Mouse (Mus musculus) lung, embryonic 14.5 days (tissue): ENCODE results near the gene Tnfaip8l1. TPM values are rescaled to one million over a fixed set of nuclear protein-coding genes. Genes with fewer than 3 reads are reported as not detected.
A peak's percentile ranks its signal among the peaks of the same experiment; 100 is the strongest.

ENCODE experiments used
- ATAC-seq: fragments of 200-750 bp; cut with Nextera tagmentation; 2 replicates; pipeline ENCODE4 v1.8.0; 2017; ENCODE audit warnings: mild to moderate bottlenecking, moderate TSS enrichment, moderate library complexity; ENCODE audit not compliant: insufficient read depth
- DNase-seq: peaks from one replicate; pipeline ENCODE4 v3.0.0-alpha.2; 2015
- H3K27ac ChIP-seq: fragments of 300-500 bp; sonication (generic); 2 replicates; pipeline ENCODE4 v1.5.1; 2014; ENCODE audit warnings: low read depth, mild to moderate bottlenecking, moderate library complexity
- H3K27me3 ChIP-seq: fragments of 300-500 bp; sonication (generic); 2 replicates; pipeline ENCODE4 v1.6.1; 2014; ENCODE audit warnings: low read length, control low read depth; ENCODE audit not compliant: insufficient read depth
- H3K36me3 ChIP-seq: fragments of 300-500 bp; sonication (generic); 2 replicates; pipeline ENCODE4 v1.6.1; 2014; ENCODE audit warnings: control low read depth; ENCODE audit not compliant: insufficient read depth
- H3K4me1 ChIP-seq: fragments of 300-500 bp; sonication (generic); 2 replicates; pipeline ENCODE4 v1.6.1; 2014; ENCODE audit warnings: antibody characterized with exemption, control low read depth; ENCODE audit not compliant: insufficient read depth
- H3K4me2 ChIP-seq: fragments of 300-500 bp; sonication (generic); 2 replicates; pipeline ENCODE4 v1.6.1; 2014; ENCODE audit warnings: mild to moderate bottlenecking
- H3K4me3 ChIP-seq: fragments of 300-500 bp; sonication (generic); 2 replicates; pipeline ENCODE4 v1.5.1; 2014; ENCODE audit warnings: low read depth, low read length
- H3K9ac ChIP-seq: fragments of 300-500 bp; sonication (generic); 2 replicates; pipeline ENCODE4 v1.6.1; 2014
- H3K9me3 ChIP-seq: fragments of 300-500 bp; sonication (generic); 2 replicates; pipeline ENCODE4 v1.6.1; 2016; ENCODE audit warnings: low read depth, low read length, control low read depth
- CTCF ChIP-seq: IDR thresholded peaks from 2 replicates; pipeline ENCODE4 v1.5.1; 2016; ENCODE audit warnings: antibody characterized with exemption, low read depth
- WGBS: fragments of 180-500 bp; shearing (Covaris S2); extraction: QIAGEN DNeasy Blood & Tissue Kit; methylation state at CpG from one replicate; pipeline ENCODE4 v1.1.7; 2014; 5-methylcytosine and 5-hydroxymethylcytosine counted together
- polyA plus RNA-seq: library from polyadenylated mRNA; unstranded; fragments of >200 nt; fragmentation: Nextera tagmentation; extraction: Ambion mirVana; gene quantifications from 2 replicates; pipeline ENCODE4 v1.2.1, GENCODE M21; 2014

The Tnfaip8l1 gene
- polyA plus RNA-seq, 1 experiment from 2014 or later, result 14.5 TPM

DNA sequence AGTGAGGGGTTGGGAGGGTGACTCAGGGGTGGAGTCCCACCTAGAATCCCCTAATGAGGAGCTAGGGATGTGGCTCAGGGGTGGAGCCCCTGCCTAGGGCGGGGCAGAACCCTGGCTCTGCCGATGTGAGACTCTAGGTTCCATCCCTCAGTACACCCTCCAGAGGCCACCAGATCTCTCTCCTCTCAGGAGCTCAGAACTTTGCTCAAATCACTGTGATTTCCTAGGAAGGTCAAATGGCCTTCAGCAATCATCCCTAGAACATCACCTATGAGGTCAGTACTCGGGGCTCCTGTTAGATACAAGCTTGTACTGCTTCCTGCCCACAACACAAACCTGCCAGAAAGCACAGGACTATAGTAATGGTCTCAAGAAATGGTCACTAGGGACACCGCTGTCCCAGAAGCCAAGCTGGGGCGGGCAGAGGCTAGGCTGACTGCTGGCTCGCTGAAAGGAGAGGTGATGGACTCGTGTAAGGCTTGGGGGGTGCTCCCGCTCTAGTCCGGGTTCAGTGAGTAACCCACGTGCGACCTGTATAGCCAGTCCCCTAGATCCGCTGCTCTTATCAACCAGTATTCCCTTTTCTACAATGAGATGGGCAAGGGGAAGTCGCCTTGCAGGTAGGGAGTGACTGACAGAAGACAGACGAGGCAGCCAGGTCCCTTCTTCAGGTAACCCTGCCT lies 20.8 kb downstream of the Tnfaip8l1 start:
- peaks cover 55% of the 10 kb centered on the region for H3K36me3 ChIP-seq
- DNase-seq, result peak; percentile 10

DNA sequence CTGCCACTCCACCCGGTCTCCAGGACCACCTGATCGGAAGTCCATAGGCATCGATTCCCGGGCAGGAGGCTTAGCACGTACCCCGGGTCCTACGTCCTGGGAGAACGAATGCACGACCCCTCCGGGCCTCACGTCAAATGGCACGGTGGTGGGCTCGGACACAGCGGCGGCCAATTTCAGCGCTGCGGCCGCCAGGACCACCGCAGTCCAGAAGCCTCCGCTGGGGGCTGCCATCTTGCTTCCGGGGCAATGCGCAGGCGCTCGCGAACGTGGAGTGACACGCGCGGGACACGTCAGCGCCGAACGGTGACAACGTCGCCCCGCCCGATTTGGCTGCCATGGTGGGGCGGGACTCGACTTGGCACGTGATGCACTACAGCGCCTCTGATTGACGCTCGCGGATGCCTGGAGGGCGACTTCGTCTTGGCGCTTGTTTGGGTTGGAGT lies 21.4 kb downstream of the Tnfaip8l1 start, which contains the start of gene Mydgf:
TSS of gene Mydgf (minus strand) at position 263 of the 446 bp plus-strand sequence.
- TF ChIP-seq CTCF, result peak; percentile 14; the same call in 1 of the 2 replicates
- Histone ChIP-seq H3K9me3 (no peaks in the 10 kb centered on the region), H3K4me3 (peak within 1 kb of the TSS; percentile 91), H3K36me3 (peaks cover 59% of the 10 kb centered on the region), H3K4me1 (peaks cover 5% of the 10 kb centered on the region; the same call in 1 of the 2 replicates), H3K4me2 (peak within 1 kb of the TSS; percentile 94), H3K9ac (peak within 1 kb of the TSS; percentile 78), H3K27ac (peak within 1 kb of the TSS; percentile 51), H3K27me3 (no peaks in the 10 kb centered on the region)
- DNase-seq (peak; percentile 99), ATAC-seq (peak; percentile 92)
- under 1% methylated on average over 47 of the region's 47 CpGs for WGBS

More for the DNA sequence above, 20.8 kb downstream of the Tnfaip8l1 start:
- peak overlapping the region; percentile 51 for H3K27ac ChIP-seq
- H3K9ac ChIP-seq, result peak overlapping the region; percentile 78
- WGBS, result under 1% methylated on average over 14 of the region's 14 CpGs
- ATAC-seq, result peak; percentile 18
- TF ChIP-seq CTCF, result no peak
- H3K27me3 ChIP-seq, result no peaks in the 10 kb centered on the region
- peak overlapping the region; percentile 91 for H3K4me3 ChIP-seq
- no peaks in the 10 kb centered on the region for H3K9me3 ChIP-seq
- H3K4me1 ChIP-seq, result peaks cover 5% of the 10 kb centered on the region; the same call in 1 of the 2 replicates
- H3K4me2 ChIP-seq, result peak overlapping the region; percentile 94

DNA sequence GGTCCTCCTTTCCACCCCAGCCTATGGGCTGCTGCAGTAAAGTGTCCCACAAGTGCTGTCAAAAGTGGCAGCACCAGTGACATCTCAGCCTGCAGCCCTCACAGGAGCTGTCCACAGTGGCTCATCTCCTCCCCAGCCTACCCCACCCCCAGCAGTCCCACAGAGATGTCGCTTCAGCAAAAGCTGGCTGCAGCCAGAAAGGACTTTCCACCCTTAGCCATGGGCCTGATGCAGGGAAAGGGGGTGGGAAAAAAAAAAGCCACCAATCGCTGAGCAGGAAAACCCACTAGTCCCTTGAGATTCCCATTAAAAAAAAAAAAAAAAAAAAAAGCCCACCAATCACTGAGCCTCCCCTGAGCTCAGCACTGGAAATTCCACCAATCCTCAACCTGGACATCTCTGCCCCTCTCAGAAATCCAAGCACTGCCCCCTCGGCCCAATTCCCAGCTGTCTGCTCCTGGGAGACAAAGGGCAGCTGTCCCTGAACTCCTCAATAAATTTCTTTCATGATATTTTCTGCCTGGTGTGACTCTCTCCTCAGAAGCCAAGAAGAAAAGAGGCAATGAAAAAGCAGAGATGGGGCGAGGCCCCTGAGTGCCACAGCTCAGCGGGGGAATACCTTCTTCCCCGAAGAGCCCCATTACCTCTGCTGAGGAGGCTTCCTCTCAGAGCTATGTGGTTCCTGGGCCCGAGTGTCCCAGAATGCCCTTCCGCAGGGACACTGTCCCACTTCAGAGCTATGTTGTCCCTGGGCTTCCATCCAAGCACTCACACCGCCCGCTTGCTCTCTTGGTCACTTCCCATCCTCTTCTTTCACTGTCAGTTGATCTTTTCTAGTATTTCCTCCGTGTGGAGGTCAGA lies 23.2 kb downstream of the Tnfaip8l1 start:
- H3K9ac ChIP-seq, result no peak overlapping the region
- H3K4me1 ChIP-seq, result peaks cover 5% of the 10 kb centered on the region; the same call in 1 of the 2 replicates
- 36% methylated on average over 11 of the region's 11 CpGs for WGBS
- H3K4me3 ChIP-seq, result no peak overlapping the region
- no peaks in the 10 kb centered on the region for H3K9me3 ChIP-seq
- H3K27me3 ChIP-seq, result no peaks in the 10 kb centered on the region
- H3K27ac ChIP-seq, result peak overlapping the region; percentile 72
- TF ChIP-seq CTCF, result no peak
- H3K36me3 ChIP-seq, result peaks cover 57% of the 10 kb centered on the region
- peak; percentile 77 for DNase-seq
- ATAC-seq, result peak; percentile 68
- peak overlapping the region; percentile 94; the same call in 1 of the 2 replicates for H3K4me2 ChIP-seq

DNA sequence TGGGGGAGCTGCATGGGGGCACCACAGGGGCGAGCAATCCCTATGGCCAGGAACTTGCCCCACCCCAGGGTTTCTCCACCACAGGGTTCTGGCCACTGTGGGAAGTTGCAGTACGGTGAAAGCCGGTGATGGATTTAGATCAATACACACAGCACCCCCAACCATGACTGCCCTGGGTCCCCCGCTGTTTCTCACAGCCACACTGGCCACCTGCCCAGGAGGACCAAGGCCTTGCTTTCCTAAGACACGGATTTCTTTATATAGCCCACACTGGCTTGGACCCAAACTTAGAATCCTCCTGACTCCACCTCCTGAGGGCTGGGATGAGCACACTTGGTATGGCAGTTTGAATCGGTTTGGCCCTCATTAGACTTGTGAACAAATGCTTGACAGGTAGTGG lies 29.0 kb downstream of the Tnfaip8l1 start:
- H3K27me3 ChIP-seq, result no peaks in the 10 kb centered on the region
- H3K4me1 ChIP-seq, result no peaks in the 10 kb centered on the region
- no peak overlapping the region for H3K27ac ChIP-seq
- H3K9me3 ChIP-seq, result no peaks in the 10 kb centered on the region
- TF ChIP-seq CTCF, result no peak
- H3K4me3 ChIP-seq, result no peak overlapping the region
- WGBS, result 85% methylated on average over 6 of the region's 6 CpGs
- ATAC-seq (no peak), DNase-seq (no peak)
- no peak overlapping the region for H3K4me2 ChIP-seq
- H3K36me3 ChIP-seq, result peaks cover 88% of the 10 kb centered on the region
- H3K9ac ChIP-seq, result no peak overlapping the region

DNA sequence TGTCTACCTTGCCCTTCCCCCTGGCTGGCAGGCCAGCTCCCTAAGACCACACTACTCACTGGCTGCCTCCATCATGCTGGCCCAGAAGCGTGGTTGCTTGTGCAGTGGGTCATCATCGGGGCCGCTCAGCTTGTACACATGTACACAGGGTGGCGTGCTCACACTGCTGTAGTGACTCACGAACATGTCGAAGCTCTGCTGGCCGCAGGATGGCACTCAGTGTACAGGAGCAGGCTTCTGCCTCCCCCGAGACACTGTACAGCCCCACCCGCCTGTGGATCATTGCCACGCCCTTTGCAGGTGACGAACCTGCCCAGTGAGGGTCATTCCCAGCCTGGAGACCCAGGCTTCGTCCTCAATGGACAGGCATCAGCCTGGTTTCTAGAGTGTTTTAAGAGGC lies 32.1 kb downstream of the Tnfaip8l1 start:
- no peak for TF ChIP-seq CTCF
- H3K4me2 ChIP-seq, result no peak overlapping the region
- H3K27me3 ChIP-seq, result no peaks in the 10 kb centered on the region
- DNase-seq, result no peak
- no peak overlapping the region for H3K27ac ChIP-seq
- 89% methylated on average over 12 of the region's 12 CpGs for WGBS
- 0 out of 2 replicates have a peak, but pooled peaks have one; percentile 23 for ATAC-seq
- peaks cover 91% of the 10 kb centered on the region for H3K36me3 ChIP-seq
- no peak overlapping the region for H3K4me3 ChIP-seq
- no peaks in the 10 kb centered on the region for H3K9me3 ChIP-seq
- no peak overlapping the region for H3K9ac ChIP-seq
- H3K4me1 ChIP-seq, result no peaks in the 10 kb centered on the region

DNA sequence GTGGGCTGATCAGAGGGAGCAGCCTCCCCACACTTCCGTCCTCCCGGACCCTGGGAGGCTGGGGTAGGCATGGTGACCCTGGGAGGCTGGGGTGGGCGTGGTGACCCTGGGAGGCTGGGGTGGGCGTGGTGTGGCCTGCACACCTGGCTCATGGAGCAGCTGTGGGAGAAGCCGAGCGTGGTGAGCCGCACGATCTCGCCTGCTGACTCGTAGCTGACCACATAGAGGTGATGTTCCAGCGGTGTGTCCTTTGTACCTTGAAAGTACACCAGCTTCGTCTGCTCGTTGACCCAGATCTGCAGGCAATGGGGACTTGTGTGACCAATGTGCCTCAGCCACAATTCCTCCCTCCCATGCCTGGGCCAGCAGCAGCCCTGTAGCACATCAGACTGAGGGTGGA lies 32.5 kb downstream of the Tnfaip8l1 start:
- H3K27ac ChIP-seq, result no peak overlapping the region
- WGBS, result 88% methylated on average over 13 of the region's 13 CpGs
- no peak overlapping the region for H3K4me3 ChIP-seq
- no peaks in the 10 kb centered on the region for H3K27me3 ChIP-seq
- ATAC-seq (0 out of 2 replicates have a peak, but pooled peaks have one; percentile 21), DNase-seq (no peak)
- no peaks in the 10 kb centered on the region for H3K4me1 ChIP-seq
- H3K4me2 ChIP-seq, result no peak overlapping the region
- H3K9ac ChIP-seq, result no peak overlapping the region
- no peaks in the 10 kb centered on the region for H3K9me3 ChIP-seq
- peaks cover 88% of the 10 kb centered on the region for H3K36me3 ChIP-seq
- no peak for TF ChIP-seq CTCF

DNA sequence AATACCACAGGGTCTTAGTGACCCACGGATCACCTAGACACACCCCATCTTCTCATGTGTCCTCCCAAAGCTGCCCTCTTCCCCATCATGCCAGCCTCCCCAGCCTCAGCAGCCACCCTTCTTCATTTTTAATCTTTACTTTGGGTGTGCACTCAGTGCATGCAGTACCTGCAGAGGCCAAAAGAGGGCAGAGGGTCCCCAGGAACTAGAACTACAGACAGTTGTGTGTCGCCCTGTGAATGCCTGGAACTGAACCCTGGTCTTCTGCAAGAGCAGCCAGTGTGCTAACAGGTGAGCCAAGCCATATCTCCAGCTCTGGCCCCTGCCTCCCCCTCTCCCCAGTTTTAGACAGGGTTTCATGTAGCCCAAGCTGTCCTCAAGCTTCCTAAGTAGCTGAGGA lies 34.6 kb downstream of the Tnfaip8l1 start:
- Histone ChIP-seq H3K27me3 (no peaks in the 10 kb centered on the region), H3K36me3 (peaks cover 86% of the 10 kb centered on the region), H3K27ac (no peak overlapping the region), H3K9ac (no peak overlapping the region), H3K4me2 (no peak overlapping the region), H3K4me1 (no peaks in the 10 kb centered on the region), H3K4me3 (no peak overlapping the region), H3K9me3 (no peaks in the 10 kb centered on the region)
- TF ChIP-seq CTCF, result peak; percentile 67
- 70% methylated on average over 2 of the region's 2 CpGs for WGBS
- no peak for ATAC-seq
- DNase-seq, result peak; percentile 27
